Mouse (Mus musculus) ZHBTc4 (cell line): ENCODE measurements around the gene March9.

Experiments used
- DNase-seq: peaks from one replicate; pipeline ENCODE4 v3.0.0-alpha.2; 2011; ENCODE audit warnings: low read depth, low spot score

The March9 gene

GRCm38 (mm10) chr10:127037641-127038040 is 22.3 kb downstream of the March9 start:
- peak; percentile 34 for DNase-seq

GRCm38 (mm10) chr10:127036273-127036672 is 23.7 kb downstream of the March9 start:
- DNase-seq: no peak

- DNase-seq: no peak
These were observed 26.7 kb downstream of the March9 start for GRCm38 (mm10) chr10:127033301-127033741.

- peak; percentile 96 for DNase-seq
These were observed 29.4 kb downstream of the March9 start, which contains the start of gene Tsfm for GRCm38 (mm10) chr10:127030336-127031296. Gene Tsfm (minus strand): TSS chr10:127030840.

- DNase-seq: peak; percentile 61
These were observed 41.6 kb downstream of the March9 start for GRCm38 (mm10) chr10:127018422-127018821.

GRCm38 (mm10) chr10:127017071-127017470 is 42.9 kb downstream of the March9 start:
- no peak for DNase-seq

GRCm38 (mm10) chr10:127016488-127016887 is 43.5 kb downstream of the March9 start:
- peak; percentile 82 for DNase-seq
